Mouse (Mus musculus) liver, embryonic 16.5 days (tissue): ENCODE measurements around the gene Pde1c. TPM values are rescaled to one million over a fixed set of nuclear protein-coding genes. Genes with fewer than 3 reads are reported as not detected.

Experiments
- ATAC-seq: fragments of 200-750 bp; cut with Nextera tagmentation; 2 replicates; pipeline ENCODE4 v1.8.0; 2017; ENCODE audit warnings: low read depth, mild to moderate bottlenecking, moderate number of reproducible peaks, moderate library complexity
- H3K27ac ChIP-seq: fragments of 300-500 bp; sonication (generic); 2 replicates; pipeline ENCODE4 v1.5.1; 2014; ENCODE audit warnings: mild to moderate bottlenecking, low read length
- H3K27me3 ChIP-seq: fragments of 300-500 bp; sonication (generic); 2 replicates; pipeline ENCODE4 v1.6.1; 2014; ENCODE audit warnings: low read depth, low read length, mixed read lengths; ENCODE audit not compliant: control insufficient read depth, insufficient read depth
- H3K36me3 ChIP-seq: fragments of 300-500 bp; sonication (generic); 2 replicates; pipeline ENCODE4 v1.6.1; 2014; ENCODE audit warnings: mild to moderate bottlenecking; ENCODE audit not compliant: control insufficient read depth, insufficient read depth
- H3K4me1 ChIP-seq: fragments of 300-500 bp; sonication (generic); 2 replicates; pipeline ENCODE4 v1.6.1; 2014; ENCODE audit warnings: low read depth, low read length, mixed read lengths; ENCODE audit not compliant: control insufficient read depth
- H3K4me2 ChIP-seq: fragments of 300-500 bp; sonication (generic); 2 replicates; pipeline ENCODE4 v1.6.1; 2014; ENCODE audit warnings: low read depth, low read length, mixed read lengths
- H3K4me3 ChIP-seq: fragments of 300-500 bp; sonication (generic); 2 replicates; pipeline ENCODE4 v1.5.1; 2014; ENCODE audit warnings: low read depth, mild to moderate bottlenecking, low read length
- H3K9ac ChIP-seq: fragments of 300-500 bp; sonication (generic); 2 replicates; pipeline ENCODE4 v1.6.1; 2014; ENCODE audit warnings: low read depth, low read length
- H3K9me3 ChIP-seq: fragments of 300-500 bp; sonication (generic); replicated peaks from 2 replicates; pipeline ENCODE4 v1.6.1; 2016; ENCODE audit warnings: low read length; ENCODE audit not compliant: control insufficient read depth
- whole genome bisulfite sequencing: fragments of 180-500 bp; shearing (Covaris S2); extraction: QIAGEN DNeasy Blood & Tissue Kit; methylation state at CpG from one replicate; pipeline ENCODE4 v1.1.7; 2014; ENCODE audit not compliant: insufficient replicate concordance; 5-methylcytosine and 5-hydroxymethylcytosine counted together
- polyA plus RNA-seq: library from polyadenylated mRNA; unstranded; fragments of >200 nt; fragmentation: Nextera tagmentation; extraction: Ambion mirVana; gene quantifications from 2 replicates; pipeline ENCODE4 v1.2.1, GENCODE M21; 2015

Gene Pde1c
- polyA plus RNA-seq, 1 experiment from 2014 or later, result 0.44 TPM

DNA sequence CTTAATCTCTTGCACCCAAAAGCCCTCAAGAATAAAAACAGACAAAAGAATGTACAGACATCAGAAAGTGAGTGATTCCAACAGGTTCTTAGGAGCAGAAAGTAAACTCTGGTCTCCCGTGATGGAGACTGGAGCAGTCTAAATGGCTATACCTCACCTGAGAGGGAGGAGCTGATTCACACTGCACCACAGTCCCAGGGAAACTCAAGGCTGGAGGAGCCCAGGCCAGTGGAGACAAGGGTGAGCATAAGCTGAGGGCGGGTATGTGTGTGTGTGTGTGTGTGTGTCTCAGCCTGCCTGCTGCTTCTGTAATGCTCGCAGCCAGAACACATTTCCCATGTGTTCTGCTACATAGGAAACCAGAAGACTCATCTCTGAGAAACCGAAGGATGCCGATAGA, 179.7 kb downstream of the Pde1c start:
- Histone ChIP-seq H3K4me3 (no peak overlapping the region), H3K27me3 (no peaks in the 10 kb centered on the region), H3K4me1 (no peaks in the 10 kb centered on the region), H3K9me3 (no peaks in the 10 kb centered on the region), H3K36me3 (no peaks in the 10 kb centered on the region), H3K4me2 (no peak overlapping the region), H3K27ac (no peak overlapping the region), H3K9ac (no peak overlapping the region)
- ATAC-seq, result no peak
- WGBS, result 61% methylated on average over 5 of the region's 5 CpGs

DNA sequence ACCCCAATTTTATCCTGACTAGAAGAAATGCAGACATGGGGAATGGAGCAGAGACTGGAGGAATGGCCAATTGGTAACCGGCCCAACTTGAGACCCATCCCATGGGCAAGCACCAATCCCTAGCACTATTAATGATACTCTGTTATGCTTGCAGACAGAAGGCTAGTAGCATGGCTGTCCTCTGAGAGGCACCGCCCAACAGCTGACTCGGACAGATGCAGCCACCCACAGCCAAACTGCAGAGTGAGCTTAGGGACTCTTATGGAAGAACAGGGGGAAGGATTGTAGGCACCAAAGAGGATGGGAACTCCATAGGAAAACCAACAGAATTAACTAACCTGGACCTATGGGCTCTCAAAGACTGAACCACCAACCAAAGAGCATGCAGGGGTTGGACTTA, 192.5 kb downstream of the Pde1c start:
- H3K27me3 ChIP-seq, result no peaks in the 10 kb centered on the region
- no peak for ATAC-seq
- no peak overlapping the region for H3K9ac ChIP-seq
- no peaks in the 10 kb centered on the region for H3K36me3 ChIP-seq
- H3K4me3 ChIP-seq, result no peak overlapping the region
- no peaks in the 10 kb centered on the region for H3K4me1 ChIP-seq
- no peak overlapping the region for H3K4me2 ChIP-seq
- no peaks in the 10 kb centered on the region for H3K9me3 ChIP-seq
- H3K27ac ChIP-seq, result no peak overlapping the region
- WGBS, result 56% methylated on average over 3 of the region's 3 CpGs

DNA sequence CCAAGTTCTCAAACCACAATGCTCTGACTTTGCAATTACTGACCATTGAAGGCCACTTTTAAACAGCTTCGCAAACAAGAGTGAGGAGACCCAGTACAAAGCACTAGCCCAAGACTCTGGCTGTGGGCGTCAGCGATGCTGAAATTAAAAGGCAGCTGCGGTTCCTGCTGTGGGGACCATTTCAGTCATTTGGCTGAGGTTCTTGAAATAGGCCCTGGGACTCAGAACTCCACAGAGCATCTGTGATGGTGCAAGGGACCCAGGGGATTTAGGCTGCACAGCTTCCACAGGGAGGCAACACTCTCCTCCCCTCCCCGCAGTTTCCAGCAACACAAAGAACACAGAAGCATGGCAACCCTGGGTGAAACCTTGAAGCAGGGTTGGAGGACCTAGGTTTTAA, 194.7 kb downstream of the Pde1c start:
- H3K4me1 ChIP-seq, result no peaks in the 10 kb centered on the region
- no peak overlapping the region for H3K27ac ChIP-seq
- no peak overlapping the region for H3K4me2 ChIP-seq
- WGBS, result 76% methylated on average over 5 of the region's 5 CpGs
- no peak overlapping the region for H3K9ac ChIP-seq
- no peak overlapping the region for H3K4me3 ChIP-seq
- H3K36me3 ChIP-seq, result no peaks in the 10 kb centered on the region
- H3K27me3 ChIP-seq, result no peaks in the 10 kb centered on the region
- no peaks in the 10 kb centered on the region for H3K9me3 ChIP-seq
- ATAC-seq, result no peak

DNA sequence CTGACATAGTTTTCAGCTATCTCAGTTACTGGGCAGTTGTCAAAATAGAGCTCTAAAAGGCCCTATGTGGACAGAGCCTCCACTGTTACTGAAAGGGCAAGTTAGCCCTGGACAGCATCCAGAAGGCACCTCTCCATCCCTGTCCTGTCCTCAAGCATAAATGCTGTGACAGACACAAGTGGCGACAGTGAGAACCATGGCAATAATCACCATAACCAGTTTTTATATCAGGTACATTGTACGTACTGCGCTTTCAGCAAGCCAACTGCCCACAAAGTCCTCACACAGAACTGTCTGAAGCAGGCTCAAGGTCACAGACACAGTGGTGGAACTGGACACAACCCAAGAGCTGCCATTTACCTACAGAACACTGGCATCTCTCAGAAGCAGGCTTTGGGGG, 195.2 kb downstream of the Pde1c start:
- no peaks in the 10 kb centered on the region for H3K9me3 ChIP-seq
- no peaks in the 10 kb centered on the region for H3K27me3 ChIP-seq
- no peak overlapping the region for H3K4me3 ChIP-seq
- H3K9ac ChIP-seq, result no peak overlapping the region
- no peak overlapping the region for H3K27ac ChIP-seq
- no peaks in the 10 kb centered on the region for H3K4me1 ChIP-seq
- no peaks in the 10 kb centered on the region for H3K36me3 ChIP-seq
- ATAC-seq, result no peak
- WGBS, result 69% methylated on average over 3 of the region's 3 CpGs
- H3K4me2 ChIP-seq, result no peak overlapping the region

DNA sequence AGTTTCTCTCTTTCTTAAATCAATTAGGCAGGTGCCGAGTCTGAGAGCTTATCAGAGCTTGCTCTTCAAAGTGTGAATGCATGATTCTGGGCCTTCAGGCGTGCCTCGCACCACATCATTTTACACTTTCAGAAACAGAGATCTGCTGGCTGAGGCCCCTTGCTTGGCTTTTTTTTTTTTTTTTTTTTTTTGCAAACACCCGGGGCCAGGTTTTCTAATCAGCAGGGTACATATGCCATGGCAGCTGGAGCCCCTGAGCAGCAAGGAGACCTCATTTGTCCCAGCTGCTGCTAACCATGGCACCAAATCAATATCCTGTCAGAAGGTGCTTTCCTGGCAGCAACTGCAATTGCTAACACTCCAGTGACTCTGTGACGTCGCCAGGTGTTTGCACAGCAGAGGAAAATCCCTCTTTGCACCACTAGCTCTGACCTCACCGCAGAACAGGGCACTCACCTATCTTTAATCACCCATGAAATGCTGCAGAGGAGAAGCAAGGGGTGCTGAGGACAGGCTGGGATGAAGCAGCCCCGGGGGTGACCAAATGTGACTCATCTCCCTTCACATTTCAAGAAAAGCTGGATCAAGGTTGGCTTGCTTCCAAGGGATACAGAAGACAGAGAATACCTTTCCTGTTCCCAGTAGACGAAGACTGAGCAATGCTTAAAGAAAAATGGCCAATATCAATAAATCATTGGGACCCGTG, 195.7 kb downstream of the Pde1c start:
- Histone ChIP-seq H3K9me3 (no peaks in the 10 kb centered on the region), H3K9ac (no peak overlapping the region), H3K4me1 (no peaks in the 10 kb centered on the region), H3K4me3 (no peak overlapping the region), H3K27ac (no peak overlapping the region), H3K27me3 (no peaks in the 10 kb centered on the region), H3K36me3 (no peaks in the 10 kb centered on the region), H3K4me2 (no peak overlapping the region)
- peak; percentile 27; the same call in 1 of the 2 replicates for ATAC-seq
- 37% methylated on average over 10 of the region's 10 CpGs for WGBS

DNA sequence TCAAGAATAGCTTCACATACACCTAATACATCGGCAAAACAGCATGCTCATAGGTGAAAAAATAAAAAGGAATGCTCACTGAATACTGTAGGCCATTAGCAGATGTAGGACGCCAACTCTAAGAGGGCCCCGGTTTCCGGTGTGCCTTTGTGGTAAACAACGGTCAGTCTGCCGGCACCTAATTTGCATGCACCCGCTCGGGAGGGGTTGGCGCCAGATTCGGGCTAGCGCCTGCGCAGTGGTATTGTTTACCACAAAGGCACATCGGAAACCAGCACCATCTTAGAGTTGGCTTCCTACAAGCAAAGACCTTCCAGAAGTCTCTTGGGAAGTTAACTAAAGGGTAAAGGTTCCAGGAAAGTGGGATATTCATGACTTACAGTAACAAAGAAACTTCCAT, 199.4 kb downstream of the Pde1c start:
- no peak overlapping the region for H3K4me2 ChIP-seq
- ATAC-seq, result no peak
- H3K36me3 ChIP-seq, result no peaks in the 10 kb centered on the region
- H3K4me3 ChIP-seq, result no peak overlapping the region
- H3K27me3 ChIP-seq, result no peaks in the 10 kb centered on the region
- H3K9me3 ChIP-seq, result no peaks in the 10 kb centered on the region
- no peaks in the 10 kb centered on the region for H3K4me1 ChIP-seq
- no peak overlapping the region for H3K9ac ChIP-seq
- WGBS, result 65% methylated on average over 13 of the region's 13 CpGs
- no peak overlapping the region for H3K27ac ChIP-seq

DNA sequence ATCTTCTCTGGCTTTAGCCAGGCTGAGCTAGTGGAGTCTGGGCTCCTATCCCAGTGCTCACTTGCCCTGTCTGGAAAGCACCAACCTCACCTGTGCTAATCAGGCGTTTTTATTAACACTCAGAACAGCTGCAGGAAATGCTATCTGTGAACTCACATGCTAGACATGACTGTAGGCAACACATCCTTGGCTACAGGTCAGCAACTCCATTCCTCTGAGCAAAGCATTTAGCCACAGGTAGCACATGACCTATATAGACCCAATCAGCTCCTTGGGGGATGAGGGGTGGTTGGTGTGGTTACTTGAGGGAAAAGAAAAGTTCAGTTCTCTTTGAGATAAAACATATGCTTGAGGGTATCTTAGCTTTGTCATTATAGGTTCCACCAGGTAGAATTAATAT, 200.8 kb downstream of the Pde1c start:
- Histone ChIP-seq H3K27me3 (no peaks in the 10 kb centered on the region; the same call in 1 of the 2 replicates), H3K4me2 (no peak overlapping the region), H3K4me3 (no peak overlapping the region), H3K9ac (no peak overlapping the region), H3K4me1 (no peaks in the 10 kb centered on the region), H3K36me3 (no peaks in the 10 kb centered on the region), H3K27ac (no peak overlapping the region), H3K9me3 (no peaks in the 10 kb centered on the region)
- ATAC-seq, result no peak
- WGBS, result 20% methylated on average over 1 of the region's 1 CpGs

DNA sequence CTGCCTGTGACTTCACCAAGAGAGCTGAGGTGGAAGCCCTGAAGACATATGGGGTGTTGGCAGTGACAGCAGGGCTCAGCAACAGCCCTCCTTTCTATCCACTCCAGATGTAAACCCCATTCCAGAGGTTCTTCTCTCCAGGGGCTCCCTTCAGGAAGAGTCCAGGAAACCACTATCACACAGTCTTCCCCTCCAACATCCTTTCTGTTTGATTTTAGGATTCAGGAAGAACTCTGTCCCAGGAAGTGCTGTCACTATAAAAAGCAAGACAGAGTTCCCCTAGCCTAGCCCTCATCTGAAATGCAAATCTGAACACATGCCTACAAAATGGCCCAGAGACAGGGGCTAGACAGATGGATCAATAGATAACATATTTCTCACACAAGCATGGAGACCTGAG, 201.6 kb downstream of the Pde1c start:
- H3K36me3 ChIP-seq, result no peaks in the 10 kb centered on the region
- H3K9me3 ChIP-seq, result no peaks in the 10 kb centered on the region
- no peak overlapping the region for H3K4me3 ChIP-seq
- no peak overlapping the region for H3K9ac ChIP-seq
- no peak overlapping the region for H3K27ac ChIP-seq
- no peaks in the 10 kb centered on the region for H3K4me1 ChIP-seq
- no peak for ATAC-seq
- H3K4me2 ChIP-seq, result no peak overlapping the region
- peaks cover 3% of the 10 kb centered on the region for H3K27me3 ChIP-seq

DNA sequence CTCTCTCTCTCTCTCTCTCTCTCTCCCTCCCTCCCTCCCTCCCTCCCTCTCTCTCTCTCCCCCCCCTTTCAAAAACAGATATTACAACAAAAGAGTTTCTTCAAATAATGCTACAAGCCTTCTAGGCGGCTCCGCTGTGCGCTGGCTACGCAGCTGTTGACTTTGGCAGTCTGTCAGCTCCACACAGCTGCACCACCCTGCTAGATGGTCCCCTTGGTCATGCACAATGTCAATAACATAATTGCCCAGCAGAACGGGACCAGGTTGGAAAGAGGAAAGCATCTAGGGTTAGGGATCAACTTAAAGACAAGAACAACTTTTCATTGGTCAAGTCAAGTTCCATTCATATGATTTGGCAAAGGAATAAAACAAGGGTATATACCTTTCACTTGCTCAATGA, 206.3 kb downstream of the Pde1c start:
- Histone ChIP-seq H3K9ac (no peak overlapping the region), H3K4me2 (no peak overlapping the region), H3K9me3 (no peaks in the 10 kb centered on the region), H3K4me1 (no peaks in the 10 kb centered on the region), H3K36me3 (no peaks in the 10 kb centered on the region), H3K27ac (no peak overlapping the region), H3K4me3 (no peak overlapping the region), H3K27me3 (peaks cover 11% of the 10 kb centered on the region)
- WGBS, result 15% methylated on average over 5 of the region's 5 CpGs
- no peak for ATAC-seq
